Mouse (Mus musculus): Measurements from ENCODE around the gene Scgb2b7. TPM values are rescaled to one million over a fixed set of nuclear protein-coding genes. Genes with fewer than 3 reads are reported as not detected.
"Not testable (repeated sequence)": the region's sequence is repeated elsewhere in the genome, so short reads cannot be mapped to it uniquely, and the experiment has no call there.

Scgb2b7 gene
- not detected in 2 replicates for total RNA-seq (2015)
- not detected in 2 replicates for total RNA-seq (2017)

- not testable (repeated sequence) for ATAC-seq (ENCODE audit: poor library complexity, severe bottlenecking)
Observed at GRCm38 (mm10) chr7:31705657-31706056, at the start of gene Scgb2b7. Gene Scgb2b7 (minus strand): TSS chr7:31705757.

- not testable (repeated sequence) for ATAC-seq (ENCODE audit: poor library complexity, severe bottlenecking)
Observed at GRCm38 (mm10) chr7:31712365-31712764, 6.8 kb upstream of the Scgb2b7 start, which contains the start of gene Scgb1b7. Gene Scgb1b7 (plus strand): TSS chr7:31712665.

Other genes starting within 250 kb of the Scgb2b7 start
- gene Scgb1b7, start 6.9 kb upstream of the Scgb2b7 start, total RNA-seq (2015), result not detected in 2 replicates
- not detected in 2 replicates for gene Scgb1b7, start 6.9 kb upstream of the Scgb2b7 start, total RNA-seq (2017)

Data from megakaryocyte, adult 5-6 weeks (primary cell).